Mouse (Mus musculus) limb, embryonic 14.5 days (tissue): ENCODE results near the gene Tcf7l2. TPM values are rescaled to one million over a fixed set of nuclear protein-coding genes. Genes with fewer than 3 reads are reported as not detected.

Experiments used
- ATAC-seq: fragments of 200-750 bp; cut with Nextera tagmentation; 2 replicates; pipeline ENCODE4 v1.8.0; 2017; ENCODE audit warnings: low read depth, moderate number of reproducible peaks, moderate TSS enrichment; ENCODE audit not compliant: low FRiP score
- DNase-seq: peaks from one replicate; pipeline ENCODE4 v3.0.0-alpha.2; 2015; ENCODE audit warnings: low spot score
- H3K27ac ChIP-seq: fragments of 300-500 bp; sonication (generic); replicated peaks from 2 replicates; pipeline ENCODE4 v1.5.1; 2014; ENCODE audit warnings: low read depth, mild to moderate bottlenecking, low read length, moderate library complexity, mixed read lengths
- H3K27me3 ChIP-seq: fragments of 300-500 bp; sonication (generic); 2 replicates; pipeline ENCODE4 v1.6.1; 2014; ENCODE audit warnings: low read length, mixed read lengths; ENCODE audit not compliant: control insufficient read depth, insufficient read depth
- H3K36me3 ChIP-seq: fragments of 300-500 bp; sonication (generic); 2 replicates; pipeline ENCODE4 v1.6.1; 2014; ENCODE audit warnings: mild to moderate bottlenecking, low read length, moderate library complexity, mixed read lengths; ENCODE audit not compliant: control insufficient read depth, insufficient read depth
- H3K4me1 ChIP-seq: fragments of 300-500 bp; sonication (generic); 2 replicates; pipeline ENCODE4 v1.6.1; 2014; ENCODE audit warnings: antibody characterized with exemption, low read length, mixed read lengths; ENCODE audit not compliant: control insufficient read depth, insufficient read depth
- H3K4me2 ChIP-seq: fragments of 300-500 bp; sonication (generic); replicated peaks from 2 replicates; pipeline ENCODE4 v1.6.1; 2014; ENCODE audit warnings: low read depth, mild to moderate bottlenecking, low read length, moderate library complexity; ENCODE audit not compliant: severe bottlenecking
- H3K4me3 ChIP-seq: fragments of 300-500 bp; sonication (generic); replicated peaks from 2 replicates; pipeline ENCODE4 v1.5.1; 2014; ENCODE audit warnings: low read length
- H3K9ac ChIP-seq: fragments of 300-500 bp; sonication (generic); 2 replicates; pipeline ENCODE4 v1.6.1; 2014; ENCODE audit warnings: mild to moderate bottlenecking, low read depth, low read length, moderate library complexity; ENCODE audit not compliant: severe bottlenecking
- H3K9me3 ChIP-seq: fragments of 300-500 bp; sonication (generic); 2 replicates; pipeline ENCODE4 v1.6.1; 2016; ENCODE audit warnings: low read length; ENCODE audit not compliant: control insufficient read depth
- POLR2A ChIP-seq: fragments of 200-500 bp; IDR thresholded peaks from 2 replicates; pipeline ENCODE4 v1.8.0; 2012; ENCODE audit warnings: inconsistent platforms, mild to moderate bottlenecking, moderate library complexity, borderline replicate concordance; ENCODE audit not compliant: insufficient read depth, insufficient read length; ENCODE audit errors: extremely low read depth
- WGBS: fragments of 180-500 bp; shearing (Covaris S2); extraction: QIAGEN DNeasy Blood & Tissue Kit; methylation state at CpG from one replicate; pipeline ENCODE4 v1.1.7; 2014; 5-methylcytosine and 5-hydroxymethylcytosine counted together
- polyA plus RNA-seq, 2 experiments: library from polyadenylated mRNA; depleted of rRNA in 1 of 2; stranded (reverse) in 1 of 2; unstranded in 1 of 2; fragments of >200 nt; fragmentation: Nextera tagmentation in 1 of 2; extraction: Ambion mirVana in 1 of 2; gene quantifications; 2 replicates each; pipeline versions ENCODE4 v1.2.1 to v1.2.3; 2012 to 2014

The Tcf7l2 gene
- polyA plus RNA-seq, 2 experiments, result 51.6 to 134 TPM

- no peak for DNase-seq
- no peaks in the 10 kb centered on the region for H3K9me3 ChIP-seq
- H3K36me3 ChIP-seq, result no peaks in the 10 kb centered on the region; the same call in 1 of the 2 replicates
- H3K4me2 ChIP-seq, result no peak overlapping the region
- WGBS, result 81% methylated on average over 10 of the region's 10 CpGs
- no peak overlapping the region for H3K9ac ChIP-seq
- no peak for TF ChIP-seq POLR2A
- no peaks in the 10 kb centered on the region for H3K27me3 ChIP-seq
- peaks cover 27% of the 10 kb centered on the region; the same call in 1 of the 2 replicates for H3K4me1 ChIP-seq
- no peak for ATAC-seq
- no peak overlapping the region for H3K27ac ChIP-seq
- H3K4me3 ChIP-seq, result no peak overlapping the region
Observed at GRCm38 (mm10) chr19:55854389-55854788, 112.8 kb downstream of the Tcf7l2 start.

DNA sequence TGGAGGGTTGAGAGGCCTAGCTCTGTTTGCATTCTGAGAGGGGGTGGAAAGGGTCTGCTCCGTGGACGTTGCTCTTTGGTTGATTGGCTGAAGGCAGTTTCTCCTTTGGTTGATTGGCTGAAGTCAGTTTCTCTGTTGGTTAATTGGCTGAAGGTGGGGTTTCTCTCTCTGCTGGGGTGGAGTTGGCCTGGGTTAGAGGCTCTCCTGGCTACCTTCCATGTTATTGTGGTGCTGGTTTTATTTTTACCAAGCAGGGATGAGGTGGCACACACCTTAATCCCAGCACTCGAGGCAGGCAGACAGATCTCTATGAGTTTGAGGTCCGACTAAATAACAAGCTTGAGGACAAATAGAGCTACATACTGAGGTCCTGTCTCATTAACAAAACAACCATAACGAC, 114.0 kb downstream of the Tcf7l2 start:
- no peak overlapping the region for H3K27ac ChIP-seq
- no peak for ATAC-seq
- H3K4me2 ChIP-seq, result no peak overlapping the region
- H3K9me3 ChIP-seq, result no peaks in the 10 kb centered on the region
- H3K36me3 ChIP-seq, result no peaks in the 10 kb centered on the region; the same call in 1 of the 2 replicates
- peaks cover 20% of the 10 kb centered on the region; the same call in 1 of the 2 replicates for H3K4me1 ChIP-seq
- no peak for TF ChIP-seq POLR2A
- H3K9ac ChIP-seq, result no peak overlapping the region
- 79% methylated on average over 5 of the region's 5 CpGs for WGBS
- no peaks in the 10 kb centered on the region for H3K27me3 ChIP-seq
- no peak overlapping the region for H3K4me3 ChIP-seq
- no peak for DNase-seq

GRCm38 (mm10) chr19:55857328-55857727, 115.7 kb downstream of the Tcf7l2 start:
- no peaks in the 10 kb centered on the region; the same call in 1 of the 2 replicates for H3K36me3 ChIP-seq
- no peaks in the 10 kb centered on the region for H3K9me3 ChIP-seq
- peaks cover 9% of the 10 kb centered on the region; the same call in 1 of the 2 replicates for H3K4me1 ChIP-seq
- H3K4me2 ChIP-seq, result no peak overlapping the region
- WGBS, result 89% methylated on average over 4 of the region's 4 CpGs
- ATAC-seq (no peak), DNase-seq (no peak)
- no peak for TF ChIP-seq POLR2A
- H3K4me3 ChIP-seq, result no peak overlapping the region
- no peak overlapping the region for H3K9ac ChIP-seq
- no peaks in the 10 kb centered on the region for H3K27me3 ChIP-seq
- H3K27ac ChIP-seq, result no peak overlapping the region

GRCm38 (mm10) chr19:55860009-55860743, 118.6 kb downstream of the Tcf7l2 start:
- TF ChIP-seq POLR2A, result no peak
- ATAC-seq (no peak), DNase-seq (no peak)
- H3K36me3 ChIP-seq, result peaks cover 6% of the 10 kb centered on the region; the same call in 1 of the 2 replicates
- no peak overlapping the region for H3K4me3 ChIP-seq
- no peak overlapping the region for H3K4me2 ChIP-seq
- no peaks in the 10 kb centered on the region for H3K9me3 ChIP-seq
- H3K9ac ChIP-seq, result no peak overlapping the region
- peaks cover 12% of the 10 kb centered on the region for H3K4me1 ChIP-seq
- no peak overlapping the region for H3K27ac ChIP-seq
- 84% methylated on average over 10 of the region's 10 CpGs for WGBS
- no peaks in the 10 kb centered on the region for H3K27me3 ChIP-seq

DNA sequence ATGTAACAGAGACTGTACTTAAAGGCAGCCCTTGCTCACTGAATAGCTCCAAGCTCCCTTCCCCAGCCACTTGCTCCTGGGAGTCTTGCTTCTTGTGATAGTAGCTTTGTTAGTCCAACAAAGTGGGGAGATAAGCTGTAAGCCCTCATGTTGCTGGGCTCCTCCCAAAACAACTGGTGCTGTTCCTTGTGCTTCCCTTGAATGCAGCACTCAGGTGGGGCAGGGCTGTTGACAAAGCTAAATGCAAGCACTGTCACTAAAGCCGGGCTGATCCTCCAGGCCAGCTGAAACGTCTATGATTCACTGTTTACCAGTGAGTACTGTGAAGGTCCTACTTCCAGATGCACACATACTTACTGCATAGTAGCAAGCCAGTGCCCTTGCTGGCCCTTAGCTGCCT, 120.1 kb downstream of the Tcf7l2 start:
- no peak for TF ChIP-seq POLR2A
- Histone ChIP-seq H3K9me3 (no peaks in the 10 kb centered on the region), H3K4me2 (no peak overlapping the region), H3K36me3 (peaks cover 15% of the 10 kb centered on the region), H3K27me3 (no peaks in the 10 kb centered on the region), H3K27ac (no peak overlapping the region), H3K4me3 (no peak overlapping the region), H3K4me1 (peaks cover 11% of the 10 kb centered on the region), H3K9ac (no peak overlapping the region)
- DNase-seq (no peak), ATAC-seq (no peak)
- WGBS, result 62% methylated on average over 2 of the region's 2 CpGs
